Mouse (Mus musculus) B cell, adult 2 months (primary cell): Measurements from ENCODE around the gene Med26.

Source experiments
- DNase-seq, 2 experiments: peaks; one replicate each; pipeline ENCODE4 v3.0.0; 2022

The Med26 gene

DNA sequence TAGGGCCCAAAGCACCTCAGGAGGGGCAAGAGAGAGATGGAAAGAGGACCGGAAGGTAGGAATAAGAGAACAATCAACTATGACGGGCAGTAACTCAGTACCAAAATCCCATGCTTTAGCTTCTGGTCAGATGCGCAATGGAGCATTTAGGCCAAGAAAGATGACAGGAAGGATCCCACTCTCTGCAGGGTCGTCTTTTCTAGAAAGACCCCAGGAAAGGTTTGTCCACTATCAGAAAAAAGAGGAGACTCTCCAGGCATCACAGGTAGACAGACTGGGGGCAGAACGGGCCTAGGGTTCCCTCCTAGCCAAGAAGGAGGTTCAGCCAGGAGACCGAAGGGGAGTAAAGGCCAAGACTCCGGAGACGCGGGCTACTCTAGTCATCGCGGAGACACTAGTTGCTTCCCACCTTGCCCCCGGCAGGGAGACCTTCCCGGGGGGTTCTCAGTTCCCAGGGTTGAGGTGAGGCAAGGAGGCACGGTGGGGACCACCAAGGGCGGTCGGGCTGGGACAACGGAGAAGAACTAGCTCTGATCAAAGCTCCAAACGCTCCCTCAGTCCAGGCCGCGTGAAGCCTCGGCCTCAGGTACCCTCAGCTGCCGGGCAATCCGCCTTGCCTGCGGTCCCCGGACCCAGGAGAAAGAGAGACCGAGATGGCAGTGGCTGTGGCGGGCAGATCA, 808 bp downstream of the Med26 start:
- DNase-seq = peak in 1 of 2 experiments; percentile 49

DNA sequence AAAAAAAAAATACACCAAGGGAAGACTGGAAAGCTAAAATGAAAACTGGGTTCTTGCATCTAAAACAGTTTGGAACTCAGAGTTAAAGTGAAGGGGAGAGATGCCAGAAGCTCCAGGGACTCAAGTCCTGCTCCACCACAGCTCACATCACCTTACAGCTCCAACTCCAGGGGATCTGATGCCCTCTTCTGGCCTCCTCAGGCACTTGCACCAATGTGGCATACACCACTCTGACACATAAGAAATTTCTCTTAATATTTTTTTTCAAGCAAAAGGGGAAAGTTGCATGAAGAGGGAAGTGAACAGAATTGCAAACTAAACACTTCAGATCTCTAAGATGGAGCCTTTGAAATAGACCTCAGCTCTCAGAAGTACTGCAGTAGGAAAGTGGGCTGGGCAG, 8.8 kb downstream of the Med26 start:
- DNase-seq = peak; percentile 30 to 32

- DNase-seq = no peak
Observed at GRCm38 (mm10) chr8:72534888-72535287, 13.2 kb downstream of the Med26 start.

- DNase-seq = no peak
Observed at GRCm38 (mm10) chr8:72532103-72532502, 16.0 kb downstream of the Med26 start.

GRCm38 (mm10) chr8:72521888-72522287, 26.2 kb downstream of the Med26 start:
- no peak for DNase-seq

DNA sequence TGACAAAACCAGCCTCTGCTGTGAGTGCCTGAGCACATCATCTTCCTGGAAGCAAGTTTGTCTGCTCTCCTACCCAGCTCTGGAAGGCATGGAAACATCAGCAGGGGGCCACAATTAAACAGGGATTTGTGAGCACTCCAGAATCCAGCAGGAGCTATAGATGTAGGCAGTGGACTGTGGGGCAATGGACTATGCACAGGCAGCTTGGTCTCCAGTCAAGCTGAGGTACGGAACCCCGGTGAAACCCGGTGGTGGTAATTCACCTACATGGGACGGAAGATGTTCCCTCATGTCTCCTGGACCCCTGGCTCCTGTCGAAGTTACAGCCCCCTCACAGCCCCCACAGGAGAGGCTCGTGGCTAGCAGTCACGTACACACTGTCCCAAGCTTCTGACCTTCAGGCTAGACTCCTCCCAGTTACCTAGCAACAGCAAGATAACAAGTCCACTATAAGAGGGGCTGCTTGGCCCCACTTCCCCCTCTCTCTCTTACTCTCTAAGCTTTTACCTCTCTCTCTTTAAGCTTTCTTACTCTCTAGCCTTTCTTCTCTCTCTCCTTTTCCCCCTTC, 30.6 kb downstream of the Med26 start:
- DNase-seq = no peak

DNA sequence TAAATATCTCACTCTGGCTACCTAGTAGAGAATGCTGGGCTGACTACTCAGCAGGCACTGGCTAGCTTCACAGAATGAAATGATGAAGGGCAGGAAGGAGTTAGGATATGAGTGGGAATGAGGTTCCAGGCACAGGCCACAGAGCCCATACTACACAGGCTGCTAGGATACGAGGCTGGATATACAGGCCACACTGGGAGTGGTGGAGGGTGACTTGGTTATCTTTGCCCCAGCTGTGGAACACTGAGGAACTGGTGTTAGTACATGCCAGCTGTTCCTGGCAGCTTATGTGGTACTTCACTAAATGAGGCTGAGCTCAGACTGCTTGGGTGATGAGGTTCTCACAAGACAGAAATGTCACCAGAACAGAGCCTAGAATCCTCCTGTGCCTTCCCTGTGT, 34.9 kb downstream of the Med26 start:
- DNase-seq = no peak

- no peak for DNase-seq
Observed at GRCm38 (mm10) chr8:72512648-72513047, 35.4 kb downstream of the Med26 start.

GRCm38 (mm10) chr8:72507505-72507904, 40.6 kb downstream of the Med26 start:
- DNase-seq = no peak

GRCm38 (mm10) chr8:72504637-72505314, 43.3 kb downstream of the Med26 start:
- no peak for DNase-seq

DNA sequence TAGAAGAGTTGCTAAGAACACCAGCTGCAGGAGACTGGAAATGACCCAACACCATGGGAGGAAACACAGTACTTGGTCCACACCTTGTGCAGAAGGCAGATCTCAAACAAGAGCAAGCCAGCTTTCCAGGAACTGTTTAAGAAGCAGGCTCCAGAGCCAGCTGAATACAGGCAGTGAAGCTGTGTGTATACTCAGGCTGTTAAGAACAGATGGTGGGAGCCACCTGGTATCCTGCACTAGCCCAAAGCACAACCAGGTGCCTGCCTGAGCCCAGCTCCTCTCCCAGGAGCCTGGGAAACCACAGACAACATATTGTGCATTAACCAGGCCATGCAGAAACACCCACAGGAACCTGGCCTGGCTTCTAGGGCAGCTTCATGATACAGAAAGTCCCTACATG, 43.9 kb downstream of the Med26 start:
- no peak for DNase-seq

GRCm38 (mm10) chr8:72500521-72500931, 47.5 kb downstream of the Med26 start:
- no peak for DNase-seq

DNA sequence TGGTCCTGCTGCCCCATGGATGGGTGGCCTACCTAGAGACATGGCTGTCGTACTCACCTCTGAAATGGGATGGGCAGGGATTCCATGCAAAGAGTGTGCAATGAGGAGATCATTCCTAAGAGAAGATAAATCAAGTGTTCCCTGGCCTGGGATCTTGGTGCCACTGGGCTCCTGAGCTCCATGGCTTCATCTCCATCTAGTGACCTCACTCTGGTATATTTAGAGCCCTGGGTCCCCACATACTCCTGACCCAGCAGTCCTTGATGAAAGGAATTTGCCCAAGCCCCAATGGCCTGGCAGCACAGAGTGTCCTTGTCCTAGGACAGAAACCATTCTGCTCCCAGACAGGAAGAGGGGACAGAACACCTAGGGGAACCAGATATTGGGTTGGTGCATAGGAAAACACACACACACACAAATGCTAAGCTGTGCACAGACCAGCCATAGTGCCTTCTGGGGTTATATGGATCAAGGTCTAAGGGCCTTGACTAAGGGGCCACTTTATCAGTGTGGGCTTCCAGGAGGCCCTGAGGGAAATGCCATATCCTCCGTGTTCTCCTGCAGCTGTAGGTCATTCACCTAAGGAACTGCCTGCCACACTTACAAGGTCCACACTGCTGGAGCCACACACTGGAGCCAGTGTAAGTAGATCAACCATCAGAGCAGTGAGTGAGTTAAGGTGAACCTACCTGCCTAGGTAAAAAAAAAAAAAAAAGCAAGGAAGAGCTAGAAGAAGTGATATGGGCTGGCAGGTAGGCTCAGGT, 48.4 kb downstream of the Med26 start:
- DNase-seq = no peak

GRCm38 (mm10) chr8:72498527-72498926, 49.5 kb downstream of the Med26 start:
- DNase-seq = no peak

GRCm38 (mm10) chr8:72497911-72498310, 50.2 kb downstream of the Med26 start:
- DNase-seq = no peak

DNA sequence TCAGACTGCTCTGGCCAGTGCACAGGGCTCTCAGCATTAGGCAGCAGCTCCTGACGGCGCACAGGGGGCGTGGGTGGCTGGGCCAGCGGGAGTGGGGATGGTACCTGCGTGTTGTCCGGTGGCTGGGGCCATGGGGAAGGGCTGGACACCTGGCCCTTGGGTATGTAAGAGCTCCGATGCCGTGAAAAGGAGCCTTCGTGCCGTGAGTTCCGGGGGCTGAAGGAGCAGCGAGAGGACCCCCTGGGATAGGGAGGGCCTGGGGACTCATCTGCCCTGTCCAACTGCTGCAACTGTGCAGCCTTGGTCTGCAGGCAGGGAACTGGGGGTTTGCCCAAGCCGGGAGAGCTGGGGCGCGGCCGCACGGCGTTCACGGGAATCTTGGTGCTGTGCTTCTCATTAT, 51.9 kb downstream of the Med26 start:
- DNase-seq = no peak

DNA sequence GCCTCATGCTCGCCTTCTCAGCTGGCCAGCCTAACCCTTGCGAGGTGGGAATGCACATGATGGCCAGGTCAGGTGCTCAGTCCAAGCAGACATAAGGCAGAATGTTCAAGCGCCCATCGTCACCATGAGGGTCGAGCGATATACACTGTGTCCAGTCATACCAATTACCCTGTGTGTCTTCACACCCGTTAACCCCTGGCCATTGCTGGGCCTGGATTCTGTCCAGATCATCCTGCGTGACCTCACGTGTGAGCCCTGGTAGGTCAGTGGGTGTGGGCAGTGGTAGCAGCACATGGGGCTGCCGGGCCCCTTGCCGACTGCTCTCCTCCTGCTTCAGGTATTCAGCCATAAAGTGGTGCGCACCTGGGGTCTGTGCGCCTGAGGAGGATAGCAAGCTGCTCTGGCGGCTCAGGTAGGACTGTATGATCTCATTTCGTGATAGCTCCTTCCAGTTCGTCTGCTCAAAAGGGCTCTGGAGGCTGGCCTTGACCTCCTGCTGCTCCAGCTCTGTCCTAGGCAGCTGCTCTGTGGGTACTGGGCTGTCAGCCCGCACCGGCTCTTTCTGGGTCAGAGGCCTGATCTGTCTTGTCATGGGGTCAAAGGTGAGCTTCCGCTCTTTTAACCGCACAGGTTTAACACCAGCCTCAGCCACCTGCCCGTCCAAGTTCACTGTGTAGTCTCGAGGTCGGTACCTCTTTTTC, 52.5 kb downstream of the Med26 start:
- DNase-seq = no peak

DNA sequence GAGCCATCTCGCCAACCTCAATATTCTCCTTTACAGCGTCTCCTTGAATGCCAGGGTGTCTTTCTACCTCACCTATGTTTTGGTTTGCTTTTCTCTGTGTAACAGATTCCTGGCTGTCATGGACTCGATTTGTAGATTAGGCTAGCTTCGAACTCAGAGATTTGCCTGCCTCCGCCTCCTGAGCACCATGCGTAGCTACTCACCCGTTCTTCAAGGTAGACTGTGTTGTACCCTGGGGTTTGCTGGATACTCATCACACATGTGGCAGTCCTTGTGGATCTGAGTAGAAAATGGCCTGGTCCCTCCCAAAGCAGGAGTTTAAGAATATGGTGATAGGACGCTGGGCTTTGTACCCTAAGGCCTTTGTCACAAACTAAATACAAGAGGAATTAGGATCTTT, 54.7 kb downstream of the Med26 start:
- peak; percentile 13 to 15 for DNase-seq

GRCm38 (mm10) chr8:72492622-72493081, 55.4 kb downstream of the Med26 start:
- peak; percentile 100 for DNase-seq

- peak; percentile 45 to 57 for DNase-seq
Observed at GRCm38 (mm10) chr8:72491680-72492621, 56.1 kb downstream of the Med26 start, which contains the start of gene Slc35e1. Gene Slc35e1 (minus strand): TSS chr8:72492614.

GRCm38 (mm10) chr8:72491017-72491416, 57.1 kb downstream of the Med26 start:
- no peak for DNase-seq

- DNase-seq = no peak
Observed at GRCm38 (mm10) chr8:72487014-72487413, 61.1 kb downstream of the Med26 start.
